Mouse (Mus musculus) frontal cortex, adult 2 months (tissue): ENCODE measurements around the gene Slc6a1. TPM values are rescaled to one million over a fixed set of nuclear protein-coding genes. Genes with fewer than 3 reads are reported as not detected.

Experiments used
- DNase-seq, 2 experiments: peaks; one replicate each; pipeline ENCODE4 v3.0.0; 2022; ENCODE audit warnings: low spot score in 1 of 2; ENCODE audit errors: extremely low spot score in 1 of 2
- polyA plus RNA-seq: library from polyadenylated mRNA; depleted of rRNA; stranded (reverse); fragments of >200 nt; gene quantifications from 2 replicates; pipeline ENCODE4 v1.2.3, GENCODE M21; 2012; rRNA removed

Gene Slc6a1
- 446 and 459 TPM in 2 replicates for polyA plus RNA-seq

GRCm38 (mm10) chr6:114282469-114283277 is at the start of gene Slc6a1:
TSS of gene Slc6a1 (plus strand) at chr6:114282635.
- DNase-seq, result peak; percentile 44 to 74

GRCm38 (mm10) chr6:114238892-114239644 is 43.4 kb upstream of the Slc6a1 start:
- DNase-seq, result no peak

DNA sequence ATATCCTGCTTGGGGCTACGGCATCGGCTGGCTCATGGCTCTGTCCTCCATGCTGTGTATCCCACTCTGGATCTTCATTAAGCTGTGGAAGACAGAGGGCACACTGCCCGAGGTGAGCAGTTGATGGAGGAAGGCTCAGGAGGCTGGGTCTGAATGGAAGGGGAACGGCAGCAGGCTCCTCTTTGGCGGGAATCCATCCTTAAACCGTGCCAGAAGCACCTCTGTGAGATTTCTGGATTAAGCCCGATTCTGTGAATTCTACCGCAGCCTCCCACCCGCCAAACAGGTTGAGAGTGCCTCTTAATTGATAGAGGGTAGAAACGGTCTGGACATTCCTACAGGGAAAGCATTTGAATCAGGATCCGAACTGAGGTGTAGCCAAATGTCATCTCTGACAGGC is 36.8 kb upstream of the Slc6a1 start:
- no peak for DNase-seq

DNA sequence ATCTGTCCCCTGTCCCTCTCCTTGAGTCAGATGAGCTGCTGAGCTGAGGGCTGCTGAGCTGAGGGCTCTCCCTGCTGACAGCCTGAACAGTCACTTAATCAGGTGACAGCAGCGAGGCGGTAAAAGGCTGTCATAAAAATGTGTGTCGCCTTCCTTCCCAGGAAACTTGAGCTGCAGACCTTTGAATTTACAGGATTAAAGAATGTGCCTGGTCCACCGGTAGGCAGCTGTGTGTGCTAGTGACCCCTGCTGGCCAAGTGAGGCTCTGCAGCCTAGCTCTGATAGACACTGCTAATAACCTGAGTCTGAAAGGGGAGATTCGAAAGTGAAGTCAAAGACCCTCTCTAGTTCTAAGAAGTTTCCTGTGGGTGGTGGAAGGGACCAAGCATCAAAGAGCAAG is 32.1 kb upstream of the Slc6a1 start:
- peak; percentile 55 to 93 for DNase-seq

GRCm38 (mm10) chr6:114254927-114255326 is 27.5 kb upstream of the Slc6a1 start:
- peak; percentile 50 to 66 for DNase-seq

- DNase-seq, result no peak
Measured at GRCm38 (mm10) chr6:114257762-114258361, 24.6 kb upstream of the Slc6a1 start.

DNA sequence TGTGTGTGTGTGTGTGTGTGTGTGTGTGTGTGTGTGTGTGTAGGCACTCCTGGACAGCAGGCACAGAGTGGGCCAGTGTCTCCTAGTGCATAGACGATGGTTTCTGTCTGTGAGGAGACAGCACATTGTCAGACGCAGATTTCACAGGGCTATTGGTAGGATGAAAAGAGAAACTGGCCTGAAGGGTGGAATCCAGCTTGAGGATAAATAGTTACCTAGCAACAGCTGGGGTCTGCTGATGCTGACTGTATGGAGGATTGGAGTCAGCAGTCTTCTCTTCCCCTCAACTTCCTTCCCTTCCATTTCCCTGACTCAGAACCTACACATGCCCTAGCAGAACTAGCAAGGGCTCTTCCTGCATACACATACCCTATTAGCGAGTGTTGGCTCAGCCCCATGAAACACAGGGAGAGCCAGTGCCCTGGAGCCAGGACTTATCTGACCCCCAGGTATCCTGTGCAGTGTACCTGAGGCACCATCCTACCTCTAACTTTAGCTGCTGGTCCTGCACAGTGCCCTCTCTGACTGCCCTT is 23.7 kb upstream of the Slc6a1 start:
- no peak for DNase-seq

DNA sequence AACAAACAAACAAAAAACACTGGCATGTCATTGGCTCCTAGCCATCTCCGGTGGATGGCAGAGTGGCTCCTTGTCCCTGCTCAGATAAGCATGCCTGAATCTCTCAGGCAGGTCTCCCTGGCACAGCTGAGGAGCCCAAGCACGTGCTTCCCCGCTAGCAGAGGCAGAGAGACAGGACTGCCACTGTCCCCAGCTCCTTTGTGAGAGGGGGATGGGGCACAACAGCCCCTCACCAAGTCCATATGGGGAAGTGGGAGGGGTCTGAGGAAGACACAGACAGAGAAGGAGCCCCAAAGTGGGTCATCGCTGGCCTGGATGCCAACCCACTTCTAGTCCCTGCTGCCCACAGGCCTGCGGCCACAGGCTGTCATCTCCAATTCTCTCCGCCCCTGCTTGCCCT is 20.8 kb upstream of the Slc6a1 start:
- no peak for DNase-seq

DNA sequence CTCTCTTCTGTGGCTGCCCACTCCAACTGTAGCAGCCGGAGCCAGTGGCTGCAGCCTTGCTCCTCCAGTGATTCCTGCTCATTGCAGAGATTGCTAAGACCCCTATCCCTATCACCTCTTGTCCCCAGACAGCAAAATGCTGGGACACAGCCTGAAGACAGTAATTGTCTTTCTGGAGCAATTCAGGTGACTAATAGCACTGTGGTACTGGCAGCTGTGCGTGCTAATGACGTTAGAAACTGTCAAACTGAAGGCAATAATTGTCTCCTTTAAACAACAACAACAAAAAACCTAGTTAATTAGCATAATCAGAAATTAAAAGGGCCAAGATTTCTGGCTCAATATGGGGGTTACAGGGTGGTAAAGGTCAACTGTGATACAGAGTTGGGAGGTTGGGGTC is 18.4 kb upstream of the Slc6a1 start:
- no peak for DNase-seq

DNA sequence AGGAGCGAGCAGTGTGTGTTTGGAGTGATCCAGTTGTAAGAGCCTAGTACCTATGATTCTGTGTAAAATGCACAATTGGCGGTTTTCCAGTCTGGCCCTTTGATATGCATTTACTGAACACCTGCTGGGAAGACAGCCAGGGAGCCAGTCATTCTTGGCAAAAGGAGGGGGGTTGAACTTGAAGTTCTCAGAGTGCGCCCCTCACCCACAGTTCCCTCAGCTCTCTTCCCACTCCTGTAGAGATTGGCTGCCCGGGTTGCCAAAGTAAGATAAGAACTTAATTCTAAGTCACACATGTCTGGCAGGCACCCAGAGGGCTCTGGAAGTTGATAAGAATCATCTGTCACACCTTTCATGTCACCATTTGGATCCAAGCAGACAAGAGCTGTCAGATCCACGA is 18.0 kb upstream of the Slc6a1 start:
- no peak for DNase-seq

GRCm38 (mm10) chr6:114266273-114266672 is 16.2 kb upstream of the Slc6a1 start:
- no peak for DNase-seq

DNA sequence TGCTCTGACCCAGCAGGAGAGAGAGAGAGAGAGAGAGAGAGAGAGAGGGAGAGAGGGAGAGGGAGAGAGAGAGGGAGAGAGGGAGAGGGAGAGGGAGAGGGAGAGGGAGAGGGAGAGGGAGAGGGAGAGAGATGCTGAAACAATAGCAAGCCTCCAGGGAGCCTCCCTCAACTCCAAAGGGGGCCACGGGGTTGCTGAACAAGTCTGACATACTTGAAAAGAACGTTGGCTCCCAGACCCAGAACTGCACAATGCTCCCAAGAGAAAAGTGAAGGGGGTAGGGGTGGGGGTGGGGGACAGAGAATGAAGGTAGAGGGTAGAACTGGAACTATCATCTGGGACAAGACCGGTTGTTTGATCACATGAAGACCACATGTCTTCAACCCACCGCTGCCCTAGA is 14.5 kb upstream of the Slc6a1 start:
- no peak for DNase-seq

GRCm38 (mm10) chr6:114269589-114269988 is 12.8 kb upstream of the Slc6a1 start:
- DNase-seq, result no peak

GRCm38 (mm10) chr6:114270799-114271198 is 11.6 kb upstream of the Slc6a1 start:
- no peak for DNase-seq

DNA sequence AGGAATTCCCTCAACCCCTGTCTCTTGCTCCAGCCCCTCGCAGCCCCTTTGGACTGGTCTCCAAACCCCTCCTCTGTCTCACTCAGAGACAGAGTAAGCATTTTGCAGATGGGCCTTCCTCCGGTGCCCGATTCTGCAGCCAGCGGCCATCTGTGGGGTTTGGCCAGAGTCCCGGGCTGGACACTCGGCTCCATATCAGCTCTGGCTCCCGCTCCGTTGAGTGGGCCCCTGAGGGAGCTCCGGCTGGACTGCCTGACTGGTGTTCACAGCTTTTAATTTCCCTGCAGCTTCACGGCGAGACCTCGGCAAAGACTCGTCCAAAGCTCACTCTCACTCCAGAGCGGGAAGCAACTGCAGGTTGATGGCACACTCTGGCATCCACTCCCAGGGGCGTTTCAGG is 10.2 kb upstream of the Slc6a1 start:
- no peak for DNase-seq

GRCm38 (mm10) chr6:114273997-114274728 is 8.3 kb upstream of the Slc6a1 start:
- DNase-seq, result no peak

- no peak for DNase-seq
Measured at GRCm38 (mm10) chr6:114275800-114276199, 6.6 kb upstream of the Slc6a1 start.

- DNase-seq, result no peak
Measured at GRCm38 (mm10) chr6:114283278-114283770, 889 bp downstream of the Slc6a1 start.

DNA sequence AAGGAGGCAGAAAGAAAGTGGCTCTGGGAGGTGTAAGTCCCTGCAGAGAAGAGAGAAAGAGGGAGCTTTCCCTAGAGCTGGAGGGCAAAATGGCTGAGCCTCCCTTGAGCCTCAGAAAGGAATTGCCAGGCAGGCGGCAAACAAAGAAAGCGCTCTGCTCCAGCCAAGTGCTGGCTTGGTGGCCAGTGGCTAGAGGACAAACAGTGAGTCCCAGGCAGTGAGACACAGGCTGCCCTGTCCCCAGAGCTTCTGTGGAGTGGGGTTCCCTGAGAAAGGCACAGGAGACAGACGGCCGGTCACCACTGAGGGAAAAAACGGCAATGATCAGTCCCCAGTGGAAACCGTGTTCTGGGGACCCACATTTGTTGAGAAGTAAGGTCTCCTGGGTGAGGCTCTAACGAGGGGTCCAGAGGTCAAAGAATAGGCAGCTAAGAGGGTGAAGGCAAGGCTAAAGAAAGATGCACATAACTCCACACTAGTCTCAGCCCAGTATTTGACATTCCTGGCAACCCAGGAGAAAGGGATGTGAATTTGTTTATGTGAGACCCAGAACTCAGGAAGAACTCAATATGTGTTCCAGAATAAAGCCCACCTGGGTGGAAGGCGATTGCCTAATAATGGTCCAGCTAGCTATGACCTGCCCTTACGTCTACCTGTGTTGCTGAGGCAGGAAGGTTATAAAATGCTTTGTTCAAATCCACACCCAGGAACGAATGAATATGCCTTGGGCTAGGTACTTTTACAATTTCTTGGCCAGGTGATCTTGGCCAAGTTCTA is 1.7 kb downstream of the Slc6a1 start:
- no peak for DNase-seq

DNA sequence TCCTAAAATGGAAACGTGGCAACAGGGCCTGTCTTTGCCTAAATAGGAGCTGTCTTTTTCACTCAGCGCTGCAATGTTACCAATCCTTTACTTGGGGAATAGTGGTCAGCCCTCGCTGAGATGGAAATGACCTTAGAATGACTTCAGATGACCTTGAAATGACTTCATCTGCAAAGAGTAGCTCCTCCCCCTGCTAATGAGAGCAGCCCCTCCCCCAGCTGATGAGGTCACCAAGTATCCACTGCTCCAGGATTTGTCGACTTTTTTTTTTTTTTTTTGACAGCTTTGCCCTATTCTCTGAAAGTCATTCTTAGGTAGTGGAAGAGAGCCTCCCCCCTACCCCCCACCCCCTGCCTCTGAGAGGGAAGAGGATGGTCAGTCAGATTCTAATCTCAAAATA is 3.0 kb downstream of the Slc6a1 start:
- DNase-seq, result peak in 1 of 2 experiments; percentile 17
